Mouse (Mus musculus) forebrain, embryonic 10.5 days (tissue): ENCODE data around the gene Tef. TPM values are rescaled to one million over a fixed set of nuclear protein-coding genes. Genes with fewer than 3 reads are reported as not detected.

Experiments used
- DNase-seq: peaks from one replicate; pipeline ENCODE4 v3.0.0-alpha.2; 2017; ENCODE audit warnings: low spot score; ENCODE audit errors: extremely low spot score
- H3K27ac ChIP-seq: fragments of 300-500 bp; sonication (generic); 2 replicates; pipeline ENCODE4 v1.5.1; 2016; ENCODE audit warnings: mild to moderate bottlenecking
- H3K27me3 ChIP-seq: fragments of 300-500 bp; sonication (generic); 2 replicates; pipeline ENCODE4 v1.6.1; 2016; ENCODE audit warnings: mild to moderate bottlenecking; ENCODE audit not compliant: poor library complexity, severe bottlenecking
- H3K36me3 ChIP-seq: fragments of 300-500 bp; sonication (generic); replicated peaks from 2 replicates; pipeline ENCODE4 v1.6.1; 2016; ENCODE audit warnings: mild to moderate bottlenecking, moderate library complexity
- H3K4me1 ChIP-seq: fragments of 300-500 bp; sonication (generic); 2 replicates; pipeline ENCODE4 v1.6.1; 2016
- H3K4me3 ChIP-seq: fragments of 300-500 bp; sonication (generic); 2 replicates; pipeline ENCODE4 v1.5.1; 2016; ENCODE audit warnings: mild to moderate bottlenecking, moderate library complexity
- H3K9me3 ChIP-seq: fragments of 300-500 bp; sonication (generic); 2 replicates; pipeline ENCODE4 v1.6.1; 2016; ENCODE audit warnings: mild to moderate bottlenecking, moderate library complexity
- WGBS: fragments of 180-500 bp; shearing (Covaris S2); methylation state at CpG from one replicate; pipeline ENCODE4 v1.1.7; 2016; 5-methylcytosine and 5-hydroxymethylcytosine counted together
- polyA plus RNA-seq: library from polyadenylated mRNA; unstranded; fragments of >200 nt; fragmentation: Nextera tagmentation; extraction: Ambion mirVana; gene quantifications from 2 replicates; pipeline ENCODE4 v1.2.1, GENCODE M21; 2016

Tef gene
- polyA plus RNA-seq, 1 experiment from 2014 or later, result 13.7 TPM

DNA sequence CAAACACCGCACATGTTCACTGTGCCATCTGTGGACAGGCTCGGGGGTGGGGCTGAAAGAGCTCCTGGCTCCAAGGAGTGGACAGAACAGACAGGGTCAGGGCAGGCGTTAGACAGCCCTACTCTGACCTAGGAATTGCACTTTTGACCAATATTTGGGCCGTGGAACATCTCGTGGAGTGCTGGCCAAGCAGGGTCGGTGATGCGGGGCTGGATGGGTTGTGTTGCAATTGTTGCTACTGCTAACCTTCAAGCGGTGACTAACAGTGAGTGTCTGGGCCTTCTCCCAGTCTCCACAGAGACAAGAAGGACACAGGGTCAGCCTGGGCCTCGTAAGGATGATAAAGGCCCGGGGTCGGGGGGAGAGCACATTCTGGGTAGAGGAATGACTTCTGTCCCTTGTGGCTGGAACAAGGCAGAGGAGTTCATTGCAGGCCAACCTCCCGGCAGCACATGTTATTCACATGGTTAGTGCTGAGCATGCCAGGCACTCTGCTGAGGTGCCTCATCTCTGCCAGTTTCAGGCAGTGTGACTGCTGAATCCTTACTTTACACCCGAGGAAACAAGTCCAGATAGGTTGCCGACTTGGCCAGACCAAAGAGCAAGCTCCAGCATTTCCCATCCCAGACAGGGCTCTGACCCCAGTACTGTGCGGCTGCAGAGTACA, 27.6 kb upstream of the Tef start:
- no peak for DNase-seq
- Histone ChIP-seq H3K36me3 (peaks cover 98% of the 10 kb centered on the region), H3K4me1 (peaks cover 12% of the 10 kb centered on the region; the same call in 1 of the 2 replicates), H3K27me3 (no peaks in the 10 kb centered on the region), H3K27ac (no peak overlapping the region), H3K9me3 (peaks cover 3% of the 10 kb centered on the region; the same call in 1 of the 2 replicates), H3K4me3 (no peak overlapping the region)
- 90% methylated on average over 15 of the region's 15 CpGs for WGBS

DNA sequence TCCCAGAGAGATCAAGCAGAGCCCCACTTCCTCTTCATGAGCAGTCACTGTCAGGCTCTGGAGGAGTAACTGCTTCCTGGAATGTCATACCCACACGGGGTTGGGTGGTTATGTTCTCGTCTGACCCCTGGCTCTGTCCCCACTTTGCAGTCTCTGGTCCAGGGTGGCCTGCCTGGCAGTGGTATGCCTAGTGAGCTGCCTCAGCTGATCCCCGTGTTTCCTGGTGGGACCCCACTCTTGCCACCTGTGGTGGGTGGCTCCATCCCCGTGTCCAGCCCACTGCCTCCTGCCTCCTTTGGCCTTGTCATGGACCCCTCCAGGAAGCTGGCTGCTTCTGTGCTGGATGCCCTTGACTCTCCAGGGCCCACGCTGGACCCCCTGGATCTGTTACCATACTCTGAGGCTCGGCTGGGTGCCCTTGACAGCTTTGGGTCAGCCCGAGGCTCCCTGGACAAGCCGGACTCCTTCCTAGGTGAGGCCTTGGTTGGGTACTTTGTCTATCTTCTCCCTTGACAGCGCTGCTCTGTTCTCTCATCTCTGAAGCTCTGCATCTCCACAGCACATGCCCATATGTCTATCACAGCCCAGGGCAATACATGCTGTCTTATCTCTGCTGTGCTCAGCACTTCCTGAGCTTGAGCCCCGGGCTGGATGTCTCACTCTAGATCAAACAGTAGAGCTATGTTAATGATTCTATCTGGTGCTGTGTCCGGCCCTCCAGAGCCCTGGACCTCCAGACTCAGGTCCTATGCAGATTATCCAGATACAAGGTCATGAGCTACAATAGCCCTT, 25.4 kb upstream of the Tef start:
- H3K4me1 ChIP-seq, result peaks cover 12% of the 10 kb centered on the region; the same call in 1 of the 2 replicates
- no peaks in the 10 kb centered on the region for H3K9me3 ChIP-seq
- no peak for DNase-seq
- H3K27ac ChIP-seq, result no peak overlapping the region
- no peak overlapping the region for H3K4me3 ChIP-seq
- WGBS, result 89% methylated on average over 11 of the region's 11 CpGs
- H3K36me3 ChIP-seq, result peaks cover 100% of the 10 kb centered on the region
- no peaks in the 10 kb centered on the region for H3K27me3 ChIP-seq

DNA sequence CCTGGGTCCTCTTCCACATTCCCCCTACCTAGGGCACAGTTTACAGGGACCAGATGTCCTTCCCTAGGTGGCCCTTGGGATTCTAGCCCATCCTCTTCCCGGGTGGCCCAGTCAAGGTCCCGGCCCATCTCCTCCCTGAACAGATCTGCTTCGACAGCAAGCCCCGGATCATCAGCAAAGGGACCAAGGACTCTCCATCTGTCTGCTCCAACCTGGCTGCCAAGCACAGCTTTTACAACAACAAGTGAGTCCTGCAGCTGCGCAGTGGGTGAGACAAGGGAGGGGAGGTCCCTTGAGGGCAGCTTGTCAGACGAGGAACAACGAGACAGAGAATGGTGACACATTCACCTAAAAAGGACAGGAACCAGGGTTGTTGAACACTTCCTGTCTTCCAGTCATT, 20.4 kb upstream of the Tef start:
- Histone ChIP-seq H3K9me3 (no peaks in the 10 kb centered on the region), H3K27ac (no peak overlapping the region), H3K27me3 (no peaks in the 10 kb centered on the region), H3K4me3 (no peak overlapping the region), H3K4me1 (no peaks in the 10 kb centered on the region), H3K36me3 (peaks cover 99% of the 10 kb centered on the region)
- DNase-seq, result no peak
- 90% methylated on average over 7 of the region's 7 CpGs for WGBS

DNA sequence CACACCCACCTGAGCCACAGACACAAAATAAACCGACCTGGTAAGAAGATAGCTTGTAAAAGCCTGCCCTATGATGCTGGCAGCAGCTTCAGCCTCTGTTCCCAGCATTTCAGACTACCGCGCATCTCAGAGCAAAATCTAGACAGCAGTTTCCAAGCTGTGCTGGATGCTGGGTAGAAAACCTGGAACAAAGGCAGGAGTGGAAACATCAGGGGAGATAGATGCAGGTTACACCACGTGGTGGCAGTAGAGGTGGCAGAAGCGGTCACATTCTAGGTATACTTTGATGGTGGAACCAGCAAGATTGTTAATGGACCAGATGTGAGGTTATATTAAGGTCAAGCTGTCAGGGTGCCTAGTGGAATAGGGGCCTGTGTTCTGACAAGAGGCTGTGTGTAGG, 17.5 kb upstream of the Tef start:
- Histone ChIP-seq H3K9me3 (no peaks in the 10 kb centered on the region), H3K4me3 (no peak overlapping the region), H3K4me1 (no peaks in the 10 kb centered on the region), H3K36me3 (peaks cover 98% of the 10 kb centered on the region), H3K27ac (no peak overlapping the region), H3K27me3 (no peaks in the 10 kb centered on the region)
- DNase-seq, result no peak
- WGBS, result 71% methylated on average over 5 of the region's 5 CpGs

DNA sequence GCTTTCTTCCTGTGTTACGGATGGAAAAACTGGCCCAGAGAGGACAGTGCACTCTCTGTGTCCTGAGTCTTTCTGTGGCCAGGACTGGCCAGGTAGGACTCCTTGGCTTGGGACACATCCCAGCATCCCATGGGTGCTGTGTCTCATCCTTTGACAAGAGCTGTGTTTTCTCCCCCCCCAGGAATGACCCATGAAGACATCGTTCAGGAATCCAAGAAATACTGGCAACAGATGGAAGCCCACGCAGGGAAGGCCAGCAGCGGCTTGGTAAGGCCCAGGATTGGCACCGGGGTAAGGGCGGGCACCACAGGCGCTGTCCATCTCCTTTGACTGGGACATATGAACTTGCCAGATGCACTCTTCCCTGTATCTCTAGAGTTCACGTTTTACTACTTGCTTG, 16.5 kb upstream of the Tef start:
- H3K27ac ChIP-seq, result no peak overlapping the region
- DNase-seq, result no peak
- WGBS, result 97% methylated on average over 8 of the region's 8 CpGs
- H3K9me3 ChIP-seq, result no peaks in the 10 kb centered on the region
- H3K27me3 ChIP-seq, result no peaks in the 10 kb centered on the region
- no peak overlapping the region for H3K4me3 ChIP-seq
- peaks cover 98% of the 10 kb centered on the region for H3K36me3 ChIP-seq
- no peaks in the 10 kb centered on the region for H3K4me1 ChIP-seq

DNA sequence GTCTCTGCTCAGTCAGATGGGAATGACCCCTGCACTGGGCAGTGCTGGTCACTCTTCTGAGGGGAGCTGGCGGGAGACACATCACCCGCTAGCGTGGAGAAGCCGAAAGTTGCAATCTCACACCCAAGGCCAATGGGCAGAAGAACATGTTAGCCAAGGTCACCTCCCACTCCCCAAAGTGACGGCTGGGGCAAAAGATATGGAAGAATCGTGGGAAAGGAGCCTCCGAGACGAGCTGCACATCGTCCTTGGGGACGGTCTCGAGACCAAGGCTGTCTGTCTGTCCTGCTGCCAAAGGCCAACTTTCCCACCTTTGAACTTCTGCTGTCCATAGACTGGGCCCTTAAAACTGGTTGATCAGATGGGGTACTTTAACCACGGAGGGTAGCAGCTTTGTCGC, 14.7 kb upstream of the Tef start:
- peaks cover 97% of the 10 kb centered on the region for H3K36me3 ChIP-seq
- no peaks in the 10 kb centered on the region for H3K9me3 ChIP-seq
- no peaks in the 10 kb centered on the region for H3K4me1 ChIP-seq
- WGBS, result 96% methylated on average over 13 of the region's 13 CpGs
- no peak overlapping the region for H3K4me3 ChIP-seq
- DNase-seq, result no peak
- no peak overlapping the region for H3K27ac ChIP-seq
- no peaks in the 10 kb centered on the region for H3K27me3 ChIP-seq

DNA sequence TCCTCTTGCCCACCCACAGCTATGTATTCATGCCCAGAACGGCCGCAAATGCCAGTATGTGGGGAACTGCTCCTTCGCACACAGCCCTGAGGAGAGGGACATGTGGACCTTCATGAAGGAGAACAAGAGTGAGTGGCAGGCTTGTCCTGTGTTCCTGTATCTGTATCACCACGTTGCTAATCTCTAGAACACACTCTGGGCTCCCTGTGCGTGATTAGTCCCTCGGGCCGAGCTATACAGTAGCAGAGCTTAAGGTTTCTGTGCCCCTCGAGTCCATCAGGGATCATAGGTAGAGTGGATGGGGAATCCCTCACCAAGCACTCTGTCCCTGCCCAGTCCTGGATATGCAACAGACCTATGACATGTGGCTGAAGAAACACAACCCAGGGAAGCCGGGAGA, 9.8 kb upstream of the Tef start:
- WGBS, result 95% methylated on average over 9 of the region's 9 CpGs
- H3K4me3 ChIP-seq, result no peak overlapping the region
- DNase-seq, result no peak
- no peak overlapping the region for H3K27ac ChIP-seq
- no peaks in the 10 kb centered on the region for H3K9me3 ChIP-seq
- peaks cover 85% of the 10 kb centered on the region for H3K36me3 ChIP-seq
- H3K27me3 ChIP-seq, result no peaks in the 10 kb centered on the region
- H3K4me1 ChIP-seq, result no peaks in the 10 kb centered on the region

DNA sequence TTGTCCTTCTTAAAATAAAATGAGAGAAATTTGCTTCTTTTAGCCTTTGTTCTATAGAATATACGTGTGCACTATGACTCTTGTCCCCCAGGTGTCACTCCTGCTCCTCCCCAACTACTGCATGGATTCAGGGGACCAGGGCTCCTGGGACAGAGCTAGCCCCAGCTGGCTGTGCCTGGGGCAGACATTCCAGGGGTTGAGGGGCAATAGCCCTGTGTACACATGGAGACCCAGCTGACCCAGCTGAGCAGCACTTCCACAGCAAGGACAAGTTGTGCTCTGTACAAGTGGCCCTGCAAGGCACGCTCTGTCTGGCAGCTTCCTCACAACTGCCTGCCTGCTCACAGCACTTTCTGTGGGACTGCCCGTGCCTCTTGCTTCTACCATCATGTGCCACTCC, 6.0 kb upstream of the Tef start:
- Histone ChIP-seq H3K27me3 (no peaks in the 10 kb centered on the region), H3K4me1 (no peaks in the 10 kb centered on the region), H3K4me3 (no peak overlapping the region), H3K9me3 (no peaks in the 10 kb centered on the region), H3K27ac (no peak overlapping the region), H3K36me3 (peaks cover 55% of the 10 kb centered on the region)
- DNase-seq, result no peak
- WGBS, result 73% methylated on average over 3 of the region's 3 CpGs

DNA sequence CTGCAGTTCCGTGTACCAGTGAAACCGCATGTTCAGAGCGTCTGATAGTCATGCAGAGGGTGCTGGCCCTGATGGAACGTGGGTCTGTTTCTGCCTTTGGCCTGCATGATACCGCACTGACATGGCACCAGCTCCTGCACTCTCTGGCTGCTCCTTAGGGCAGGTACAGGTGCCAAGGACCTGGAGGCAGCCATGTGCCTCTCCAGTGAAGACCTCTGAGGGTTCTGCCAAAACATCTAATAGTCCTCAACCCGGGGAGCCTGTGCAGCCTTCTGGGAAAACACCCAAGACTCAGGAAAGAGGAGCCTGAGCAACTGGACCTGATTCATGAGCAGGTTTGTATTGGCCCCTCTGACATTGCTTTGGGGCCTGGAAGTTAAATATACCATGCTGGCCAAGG, 4.4 kb upstream of the Tef start:
- Histone ChIP-seq H3K27ac (no peak overlapping the region), H3K36me3 (peaks cover 39% of the 10 kb centered on the region), H3K4me1 (peaks cover 11% of the 10 kb centered on the region), H3K9me3 (no peaks in the 10 kb centered on the region), H3K4me3 (no peak overlapping the region), H3K27me3 (peaks cover 10% of the 10 kb centered on the region)
- WGBS, result 93% methylated on average over 6 of the region's 6 CpGs
- no peak for DNase-seq

DNA sequence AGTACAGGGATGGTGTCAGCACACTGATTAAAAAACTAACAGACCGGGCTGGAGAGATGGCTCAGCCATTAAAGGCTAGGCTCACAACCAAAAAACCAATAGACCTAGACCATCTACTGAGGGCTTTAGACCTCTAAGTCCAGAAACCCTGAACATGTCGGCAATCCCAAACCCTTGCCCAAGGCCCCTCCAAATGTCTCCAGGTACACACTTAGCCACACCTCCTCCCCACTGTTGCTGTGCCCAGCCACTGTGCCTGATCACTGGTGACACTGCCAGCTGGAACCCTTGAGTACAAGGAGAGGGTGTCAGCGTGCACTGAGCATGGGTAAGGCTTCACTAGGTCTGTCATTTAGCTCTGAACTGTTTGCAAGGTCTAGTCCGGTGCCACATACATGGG, 3.8 kb upstream of the Tef start:
- 89% methylated on average over 4 of the region's 4 CpGs for WGBS

DNA sequence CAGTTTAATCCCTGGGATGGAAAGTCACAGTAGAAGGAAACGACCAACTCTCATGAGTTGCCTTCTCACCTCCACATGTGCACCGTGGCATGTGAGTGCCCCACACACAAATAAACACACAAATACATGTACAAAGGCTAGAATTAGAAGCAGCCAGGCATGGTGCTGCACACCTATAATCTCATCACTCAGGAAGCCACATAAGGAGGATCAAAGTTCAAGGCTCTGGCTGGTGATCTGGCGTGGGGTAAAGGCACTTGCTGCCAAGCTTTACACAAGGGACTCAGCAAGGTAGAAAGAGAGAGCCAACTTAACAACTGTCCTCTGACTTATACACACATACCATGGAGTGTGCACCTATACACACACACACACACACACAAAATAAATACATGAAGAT, 1.8 kb upstream of the Tef start:
- H3K4me3 ChIP-seq, result no peak overlapping the region
- peaks cover 26% of the 10 kb centered on the region for H3K4me1 ChIP-seq
- peaks cover 26% of the 10 kb centered on the region for H3K27me3 ChIP-seq
- DNase-seq, result no peak
- no peaks in the 10 kb centered on the region for H3K9me3 ChIP-seq
- WGBS, result 84% methylated on average over 3 of the region's 3 CpGs
- H3K36me3 ChIP-seq, result peaks cover 14% of the 10 kb centered on the region
- no peak overlapping the region for H3K27ac ChIP-seq

More for the DNA sequence above, 3.8 kb upstream of the Tef start:
- Histone ChIP-seq H3K27me3 (peaks cover 16% of the 10 kb centered on the region), H3K27ac (no peak overlapping the region), H3K4me1 (peaks cover 16% of the 10 kb centered on the region), H3K36me3 (peaks cover 33% of the 10 kb centered on the region), H3K9me3 (no peaks in the 10 kb centered on the region), H3K4me3 (no peak overlapping the region)
- no peak for DNase-seq

DNA sequence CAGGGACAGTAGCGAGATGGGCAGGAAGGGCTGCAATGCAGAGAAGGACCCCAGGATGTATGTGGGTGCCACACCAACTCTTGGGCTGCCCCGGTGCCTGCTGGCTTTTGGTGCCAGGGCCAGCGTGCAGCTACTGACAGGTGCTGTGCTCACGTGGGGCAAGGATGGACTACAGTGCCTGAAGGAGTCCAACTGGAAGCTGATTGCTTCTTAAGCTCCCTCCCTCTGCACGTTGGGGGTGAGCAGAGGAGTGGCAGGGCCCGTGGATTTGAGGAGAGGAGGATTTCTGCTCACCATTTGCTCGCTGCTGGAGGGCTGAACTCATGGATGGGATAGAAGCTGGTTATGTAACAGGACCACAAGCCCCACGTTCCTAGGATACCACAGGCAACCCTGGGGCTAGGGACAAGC, 725 bp downstream of the Tef start:
- Histone ChIP-seq H3K4me1 (peaks cover 33% of the 10 kb centered on the region), H3K27me3 (peaks cover 26% of the 10 kb centered on the region), H3K27ac (peak overlapping the region; percentile 75), H3K4me3 (peak overlapping the region; percentile 41), H3K36me3 (0 out of 2 replicates have a peak, but pooled peaks cover 3% of the 10 kb centered on the region), H3K9me3 (no peaks in the 10 kb centered on the region)
- no peak for DNase-seq
- WGBS, result 11% methylated on average over 8 of the region's 8 CpGs

DNA sequence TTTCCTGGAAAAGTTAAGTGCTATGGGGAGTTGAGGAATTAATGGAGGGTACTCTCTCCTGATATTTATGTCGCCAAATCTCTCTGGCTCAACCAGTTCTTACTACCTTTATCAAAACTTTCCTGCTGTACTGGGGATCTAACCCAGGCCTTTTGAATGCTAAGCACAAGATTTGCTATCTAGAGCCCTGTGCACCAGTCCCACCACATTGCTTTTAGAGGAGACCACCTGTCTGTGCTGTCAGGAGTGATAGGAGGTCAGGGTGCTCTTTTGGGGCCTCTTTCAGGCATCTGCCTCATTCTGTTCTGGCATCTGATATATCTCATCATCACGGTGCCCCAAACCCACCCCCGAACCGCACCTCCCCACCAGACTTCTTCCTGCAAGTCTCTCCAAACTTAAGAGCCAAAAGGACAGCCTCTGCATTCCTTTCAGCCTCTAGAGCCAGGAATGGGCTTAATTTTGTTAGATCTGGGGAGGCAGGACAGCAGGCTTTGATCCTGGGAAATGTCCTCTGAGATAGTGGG, 1.3 kb downstream of the Tef start:
- Histone ChIP-seq H3K27ac (peak overlapping the region; percentile 75; the same call in 1 of the 2 replicates), H3K36me3 (0 out of 2 replicates have a peak, but pooled peaks cover 1% of the 10 kb centered on the region)
- WGBS, result 63% methylated on average over 4 of the region's 4 CpGs

More for the DNA sequence above, 1.3 kb downstream of the Tef start:
- Histone ChIP-seq H3K4me3 (peak overlapping the region; percentile 41; the same call in 1 of the 2 replicates), H3K27me3 (peaks cover 26% of the 10 kb centered on the region), H3K4me1 (peaks cover 33% of the 10 kb centered on the region), H3K9me3 (no peaks in the 10 kb centered on the region)
- DNase-seq, result no peak
